Mouse (Mus musculus) adrenal gland, postnatal 25 days (tissue): ENCODE measurements around the gene Ly6g6c. TPM values are rescaled to one million over a fixed set of nuclear protein-coding genes. Genes with fewer than 3 reads are reported as not detected.
"Not testable (repeated sequence)": the region's sequence is repeated elsewhere in the genome, so short reads cannot be mapped to it uniquely, and the experiment has no call there.

ENCODE experiments used
- DNase-seq: peaks from one replicate; pipeline ENCODE4 v3.0.0; 2021; ENCODE audit warnings: mixed read lengths
- total RNA-seq: library from RNA; stranded (reverse); gene quantifications from 2 replicates; pipeline ENCODE4 v1.2.3, GENCODE M21; 2021

Gene Ly6g6c
- total RNA-seq, 1 experiment from 2014 or later: not detected

- DNase-seq: no peak
These were observed 33.3 kb upstream of the Ly6g6c start for GRCm38 (mm10) chr17:35031880-35032279.

DNA sequence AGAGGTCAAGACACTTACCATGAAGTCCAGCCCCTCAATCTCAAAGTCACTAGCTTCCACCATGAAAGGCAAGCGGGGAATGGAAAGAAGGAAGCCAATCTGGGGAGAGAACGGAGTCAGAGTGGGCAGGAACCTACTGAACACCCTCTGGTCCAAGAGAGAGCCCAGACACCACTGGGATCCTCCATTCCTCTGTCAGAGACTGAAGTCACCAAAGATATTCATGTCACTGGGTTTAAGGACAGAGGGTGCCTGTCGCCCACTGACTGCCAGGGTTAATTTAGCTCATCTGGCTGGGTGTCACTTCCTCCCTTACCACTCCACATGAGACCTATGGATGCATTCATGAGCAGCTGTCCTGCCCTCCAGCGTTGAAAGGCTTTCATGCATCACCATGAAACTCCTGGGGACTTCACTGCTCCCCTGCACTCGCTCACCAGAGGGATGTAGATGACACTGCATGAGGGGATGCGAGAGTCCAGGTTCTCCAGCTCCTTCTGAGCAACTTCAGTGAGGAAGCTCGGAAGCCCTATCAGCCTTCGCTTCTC lies 32.8 kb upstream of the Ly6g6c start:
- DNase-seq: no peak

- DNase-seq: not testable (repeated sequence)
These were observed 31.5 kb upstream of the Ly6g6c start for GRCm38 (mm10) chr17:35033703-35034102.

DNA sequence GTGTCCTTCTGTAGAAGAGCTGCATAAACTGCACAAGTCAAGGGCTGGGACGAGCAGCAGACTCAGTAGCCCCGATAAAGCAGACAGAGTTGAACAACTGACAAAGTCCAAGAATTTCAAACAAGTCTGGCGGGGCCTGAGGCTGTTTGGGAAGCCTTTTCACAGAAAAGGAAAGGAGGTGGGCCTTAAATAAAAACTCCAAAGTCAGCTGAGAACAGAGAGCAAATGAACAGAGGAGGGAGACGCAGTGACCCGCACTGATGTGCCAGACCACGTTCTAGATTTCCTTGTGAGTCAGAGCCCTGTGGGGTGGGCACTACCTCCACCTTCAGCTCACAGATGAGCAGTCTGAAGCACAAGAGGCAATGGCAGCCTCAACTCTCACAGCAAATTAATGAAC lies 30.3 kb upstream of the Ly6g6c start:
- no peak for DNase-seq

- no peak for DNase-seq
These were observed 25.9 kb upstream of the Ly6g6c start for GRCm38 (mm10) chr17:35039121-35039873.

- DNase-seq: no peak
These were observed 21.4 kb upstream of the Ly6g6c start for GRCm38 (mm10) chr17:35043794-35044193.

DNA sequence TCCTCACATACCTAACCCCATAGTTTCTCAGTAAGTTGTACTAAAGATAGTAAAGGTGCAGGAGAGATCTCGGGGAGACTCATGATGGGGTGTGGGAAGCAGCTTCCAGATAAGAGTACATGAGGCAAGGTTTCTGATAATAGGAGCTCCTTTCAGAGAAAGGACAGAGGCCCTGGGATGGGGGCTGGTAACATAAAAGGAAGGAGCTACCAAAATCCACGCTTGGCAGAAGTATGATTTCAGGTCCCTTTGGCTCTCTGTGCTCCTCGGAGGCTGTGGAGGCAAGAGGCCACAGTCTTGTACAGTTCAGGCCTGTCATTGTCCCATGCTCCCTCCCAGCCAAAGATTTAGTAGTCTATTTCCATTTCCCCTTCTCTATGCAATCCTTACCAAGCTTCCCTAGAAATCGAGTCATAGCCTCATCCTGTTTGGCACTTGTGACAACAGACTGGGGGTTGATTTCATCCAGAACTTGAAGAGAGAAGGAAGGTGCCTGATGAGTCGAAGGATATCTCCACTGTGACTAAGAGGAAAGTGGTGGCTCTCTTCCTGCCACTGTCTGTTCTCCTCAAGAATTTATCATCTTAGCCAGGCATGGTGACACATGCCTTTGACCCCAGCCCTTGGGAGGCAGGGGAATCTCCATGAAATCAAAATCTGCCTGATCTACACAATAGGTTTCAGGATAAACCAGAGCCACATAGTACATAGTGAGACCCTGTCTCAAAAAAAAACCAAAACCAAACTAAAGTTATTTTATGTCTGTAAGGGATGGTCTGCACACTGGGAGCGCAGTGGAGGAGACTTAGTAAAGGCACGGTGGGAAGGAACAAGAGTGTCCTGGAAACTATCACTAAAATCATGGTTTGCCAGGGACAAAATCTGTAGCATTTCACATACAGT lies 20.0 kb upstream of the Ly6g6c start:
- no peak for DNase-seq

GRCm38 (mm10) chr17:35045807-35046680 lies 19.1 kb upstream of the Ly6g6c start:
- DNase-seq: no peak

DNA sequence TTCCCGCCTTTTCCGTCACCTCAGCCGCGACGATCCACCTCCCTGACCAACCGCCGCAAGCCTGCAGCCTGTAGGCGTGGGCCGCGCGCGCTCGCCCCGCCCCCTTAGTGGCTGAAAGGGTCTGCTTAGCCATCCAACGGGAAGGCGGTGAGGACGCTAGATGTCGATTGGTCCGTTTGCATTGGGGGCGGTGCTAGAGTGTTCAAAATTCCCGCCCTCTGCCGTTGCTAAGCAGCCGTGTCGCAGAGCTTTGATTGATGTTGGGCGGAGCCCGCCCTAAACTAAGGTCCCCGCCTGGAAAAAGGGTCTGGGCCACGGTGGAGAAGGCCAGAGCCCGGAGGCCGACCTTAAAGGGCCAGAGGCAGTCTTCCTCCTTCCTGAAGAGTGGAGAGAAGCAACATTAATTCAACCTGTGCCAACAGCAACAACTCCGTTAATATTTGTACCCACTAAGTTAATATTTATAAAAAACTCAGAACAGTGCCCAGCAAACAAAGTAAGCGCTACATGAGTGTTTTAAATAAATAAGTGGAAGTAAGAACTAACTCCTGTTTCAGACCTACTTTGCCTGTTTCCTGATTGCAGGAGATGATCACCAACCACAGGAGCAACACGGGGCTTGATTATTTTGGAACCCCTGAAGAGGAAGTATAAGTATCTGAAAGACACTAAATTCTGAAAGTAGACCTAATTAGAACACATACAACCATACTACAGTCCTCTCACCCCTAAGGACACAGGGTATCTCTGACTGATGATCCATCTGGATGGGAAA lies 18.3 kb upstream of the Ly6g6c start, which contains the start of gene Msh5:
Gene Msh5, minus strand, starts transcription at position 65 of the 775 bp plus-strand sequence.
- peak; percentile 95 for DNase-seq

GRCm38 (mm10) chr17:35047688-35048087 lies 17.5 kb upstream of the Ly6g6c start:
- no peak for DNase-seq

GRCm38 (mm10) chr17:35048149-35048931 lies 16.8 kb upstream of the Ly6g6c start:
- DNase-seq: no peak

- no peak for DNase-seq
These were observed 16.2 kb upstream of the Ly6g6c start for GRCm38 (mm10) chr17:35048932-35049440.

- peak; percentile 36 for DNase-seq
These were observed 15.6 kb upstream of the Ly6g6c start, which contains the start of gene Clic1 for GRCm38 (mm10) chr17:35049561-35050016. Gene Clic1 (plus strand): TSS chr17:35049966.

DNA sequence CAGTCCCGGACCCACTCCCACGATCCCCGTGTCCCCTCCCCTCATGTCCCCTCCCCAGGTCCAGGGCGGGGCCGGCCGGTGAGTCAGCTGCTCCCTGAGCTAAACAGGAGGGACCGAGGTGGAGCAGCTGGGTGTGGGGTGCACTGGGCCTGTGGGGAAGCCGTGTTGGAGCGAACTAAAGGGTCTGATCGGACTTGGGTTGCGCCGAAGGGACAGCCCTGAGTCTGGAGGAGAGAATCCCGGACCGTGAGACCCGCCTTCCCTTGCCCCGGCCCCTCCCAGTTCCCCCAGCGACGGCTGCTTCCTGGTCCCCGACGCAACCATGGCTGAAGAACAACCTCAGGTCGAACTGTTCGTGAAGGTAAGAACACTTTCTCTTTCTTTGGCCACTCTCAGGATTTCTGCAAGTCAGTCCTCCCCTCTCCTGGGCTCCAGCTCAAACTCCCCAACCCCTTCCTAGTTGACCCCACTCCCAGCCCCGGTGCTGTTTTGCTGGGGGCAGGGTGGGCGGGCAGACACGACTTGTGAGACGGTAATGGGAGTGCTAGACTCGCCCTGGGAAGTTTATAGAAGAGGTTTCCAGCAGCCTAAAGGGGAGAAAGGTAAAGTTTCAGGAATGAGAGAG lies 14.9 kb upstream of the Ly6g6c start:
- DNase-seq: peak; percentile 78

- peak; percentile 61 for DNase-seq
These were observed 13.8 kb upstream of the Ly6g6c start for GRCm38 (mm10) chr17:35051156-35052086.

DNA sequence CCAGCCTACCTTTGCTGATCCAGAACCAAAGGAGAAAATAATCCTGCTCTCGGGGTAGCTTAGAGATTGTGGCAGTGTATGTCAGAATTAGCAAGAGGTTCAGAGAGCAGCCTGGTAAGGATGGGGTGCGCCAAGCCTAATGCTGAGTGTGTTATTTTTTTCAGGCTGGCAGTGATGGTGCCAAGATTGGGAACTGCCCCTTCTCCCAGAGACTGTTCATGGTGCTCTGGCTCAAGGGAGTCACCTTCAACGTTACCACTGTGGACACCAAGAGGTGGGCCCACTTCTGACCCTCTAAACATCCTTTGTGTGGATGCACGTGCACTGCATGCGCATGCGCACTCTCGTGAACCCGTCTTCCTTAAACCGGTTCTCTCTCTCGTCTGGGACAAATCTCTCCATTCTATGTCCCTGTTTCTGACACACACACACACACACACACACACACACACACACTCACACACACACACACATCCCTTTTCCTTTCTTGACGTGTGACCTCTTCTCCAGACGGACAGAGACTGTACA lies 12.9 kb upstream of the Ly6g6c start:
- DNase-seq: no peak

- no peak for DNase-seq
These were observed 9.3 kb upstream of the Ly6g6c start for GRCm38 (mm10) chr17:35055691-35056495.
